Mouse (Mus musculus) hindbrain, embryonic 16.5 days (tissue): ENCODE measurements around the gene Vmn1r214. TPM values are rescaled to one million over a fixed set of nuclear protein-coding genes. Genes with fewer than 3 reads are reported as not detected.

Experiments
- ATAC-seq: fragments of 200-750 bp; cut with Nextera tagmentation; 2 replicates; pipeline ENCODE4 v1.8.0; 2017; ENCODE audit warnings: moderate TSS enrichment, moderate library complexity
- H3K27ac ChIP-seq: fragments of 300-500 bp; sonication (generic); 2 replicates; pipeline ENCODE4 v1.5.1; 2014; ENCODE audit warnings: low read depth, mild to moderate bottlenecking, control low read depth, low read length, moderate library complexity
- H3K27me3 ChIP-seq: fragments of 300-500 bp; sonication (generic); replicated peaks from 2 replicates; pipeline ENCODE4 v1.6.1; 2014; ENCODE audit warnings: low read length; ENCODE audit not compliant: control insufficient read depth, insufficient read depth
- H3K36me3 ChIP-seq: fragments of 300-500 bp; sonication (generic); 2 replicates; pipeline ENCODE4 v1.6.1; 2014; ENCODE audit warnings: mild to moderate bottlenecking, low read length, moderate library complexity, mixed read lengths; ENCODE audit not compliant: control insufficient read depth, insufficient read depth
- H3K4me1 ChIP-seq: fragments of 300-500 bp; sonication (generic); 2 replicates; pipeline ENCODE4 v1.6.1; 2014; ENCODE audit warnings: low read depth, low read length; ENCODE audit not compliant: control insufficient read depth, insufficient read depth
- H3K4me2 ChIP-seq: fragments of 300-500 bp; sonication (generic); 2 replicates; pipeline ENCODE4 v1.6.1; 2014; ENCODE audit warnings: mild to moderate bottlenecking, low read length, control low read depth, moderate library complexity
- H3K4me3 ChIP-seq: fragments of 300-500 bp; sonication (generic); 2 replicates; pipeline ENCODE4 v1.5.1; 2014; ENCODE audit warnings: mild to moderate bottlenecking, low read length, control low read depth, moderate library complexity
- H3K9ac ChIP-seq: fragments of 300-500 bp; sonication (generic); 2 replicates; pipeline ENCODE4 v1.6.1; 2014; ENCODE audit warnings: low read depth, mild to moderate bottlenecking, control low read depth, low read length, moderate library complexity
- H3K9me3 ChIP-seq: fragments of 300-500 bp; sonication (generic); 2 replicates; pipeline ENCODE4 v1.6.1; 2014; ENCODE audit warnings: mild to moderate bottlenecking, low read length, moderate library complexity; ENCODE audit not compliant: control insufficient read depth
- WGBS: fragments of 180-500 bp; shearing (Covaris S2); extraction: QIAGEN DNeasy Blood & Tissue Kit; methylation state at CpG from one replicate; pipeline ENCODE4 v1.1.7; 2014; 5-methylcytosine and 5-hydroxymethylcytosine counted together
- polyA plus RNA-seq: library from polyadenylated mRNA; unstranded; fragments of >200 nt; fragmentation: Nextera tagmentation; extraction: Ambion mirVana; gene quantifications from 2 replicates; pipeline ENCODE4 v1.2.1, GENCODE M21; 2015

The Vmn1r214 gene
- polyA plus RNA-seq, result not detected in 2 replicates

DNA sequence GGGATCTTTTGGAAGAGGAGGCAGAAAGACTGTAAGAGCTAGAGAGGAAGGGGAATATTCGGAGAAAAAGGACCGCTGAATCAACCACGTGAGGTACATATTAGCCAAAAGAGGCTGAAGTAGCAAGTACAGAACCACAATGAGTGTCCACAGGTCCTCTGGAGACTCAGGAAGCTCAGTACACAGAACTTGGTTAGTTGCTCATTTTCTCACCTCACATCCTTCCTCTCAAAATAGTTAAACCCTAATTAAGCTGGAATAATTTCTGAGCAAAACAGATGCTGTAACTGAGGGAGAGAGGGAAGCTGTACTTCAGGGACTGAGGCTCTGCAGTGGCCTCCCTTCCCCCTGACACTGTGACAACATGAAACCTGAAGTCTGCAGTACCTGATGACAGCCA lies at the start of gene Vmn1r214:
Gene Vmn1r214, plus strand, starts transcription at position 301 of the 400 bp plus-strand sequence.
- H3K9me3 ChIP-seq, result no peaks in the 10 kb centered on the region
- WGBS, result 93% methylated on average over 3 of the region's 3 CpGs
- H3K4me3 ChIP-seq, result no peak within 1 kb of the TSS
- H3K27me3 ChIP-seq, result no peaks in the 10 kb centered on the region
- no peaks in the 10 kb centered on the region for H3K36me3 ChIP-seq
- no peaks in the 10 kb centered on the region for H3K4me1 ChIP-seq
- no peak within 1 kb of the TSS for H3K9ac ChIP-seq
- no peak within 1 kb of the TSS for H3K4me2 ChIP-seq
- no peak for ATAC-seq
- no peak within 1 kb of the TSS for H3K27ac ChIP-seq

DNA sequence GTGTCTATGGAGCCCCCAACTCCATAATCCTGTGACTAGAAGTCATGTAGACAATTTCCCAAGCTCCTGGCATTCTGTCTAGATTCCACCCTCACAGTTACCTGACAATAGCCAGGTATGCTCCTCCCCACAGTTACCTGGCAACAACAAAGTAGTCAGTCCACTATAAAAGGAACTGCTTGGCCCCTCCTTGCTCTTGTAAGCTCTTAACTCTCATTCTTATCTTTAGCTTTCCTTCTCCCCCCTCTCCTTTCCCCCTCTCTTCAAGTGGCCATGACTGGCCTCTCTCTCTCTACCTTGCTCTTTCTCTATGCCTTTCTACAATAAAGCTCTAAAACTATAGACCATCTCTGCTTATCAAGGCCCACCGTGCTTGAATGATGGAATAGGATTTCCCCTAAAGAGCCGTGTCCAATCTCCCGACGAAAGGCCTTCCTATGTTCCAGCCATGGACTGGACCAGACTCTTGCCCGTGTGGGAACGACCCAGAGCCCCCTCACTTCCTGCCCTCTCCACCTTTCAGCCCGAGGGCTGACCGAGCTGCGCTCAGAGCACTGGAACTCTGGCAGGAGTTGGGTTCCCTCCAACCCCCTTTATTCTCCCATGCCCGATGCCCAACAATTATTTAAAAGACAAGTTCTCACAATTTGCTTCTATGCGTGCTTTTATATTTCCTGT lies 39.9 kb upstream of the Vmn1r214 start:
- Histone ChIP-seq H3K27me3 (no peaks in the 10 kb centered on the region), H3K9ac (no peak overlapping the region), H3K4me3 (no peak overlapping the region), H3K4me1 (no peaks in the 10 kb centered on the region), H3K36me3 (no peaks in the 10 kb centered on the region), H3K4me2 (no peak overlapping the region), H3K9me3 (no peaks in the 10 kb centered on the region), H3K27ac (no peak overlapping the region)
- WGBS, result 89% methylated on average over 11 of the region's 11 CpGs
- ATAC-seq, result no peak

DNA sequence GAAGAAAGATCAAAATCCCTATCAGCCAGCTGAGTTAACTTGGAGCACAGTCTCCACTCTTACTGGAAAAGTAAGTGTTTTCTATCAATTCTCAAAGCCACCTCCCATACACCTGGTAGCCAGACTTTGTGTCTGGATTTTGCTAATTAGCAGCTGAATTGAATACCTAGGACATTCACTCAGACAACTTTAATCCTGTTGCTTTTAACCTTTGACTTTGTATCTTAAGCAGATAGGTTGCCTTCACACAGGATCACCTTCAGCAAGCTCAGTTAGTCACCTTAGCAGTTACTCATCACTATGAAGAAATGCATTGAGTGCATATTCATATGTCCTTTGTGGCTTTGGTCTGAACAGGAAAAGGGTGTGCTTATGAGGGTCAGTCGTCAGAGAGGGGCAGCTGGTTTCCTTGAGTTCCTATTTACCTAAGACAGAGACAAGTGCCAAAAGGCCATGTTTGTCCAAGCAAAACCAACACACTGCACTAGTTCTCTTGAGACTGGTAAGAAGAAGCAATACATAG lies 38.0 kb upstream of the Vmn1r214 start:
- H3K9ac ChIP-seq, result no peak overlapping the region
- H3K4me2 ChIP-seq, result no peak overlapping the region
- H3K9me3 ChIP-seq, result no peaks in the 10 kb centered on the region
- whole genome bisulfite sequencing, result 49% methylated on average over 1 of the region's 1 CpGs
- H3K4me3 ChIP-seq, result no peak overlapping the region
- ATAC-seq, result no peak
- no peaks in the 10 kb centered on the region for H3K36me3 ChIP-seq
- H3K4me1 ChIP-seq, result no peaks in the 10 kb centered on the region
- H3K27ac ChIP-seq, result no peak overlapping the region
- no peaks in the 10 kb centered on the region for H3K27me3 ChIP-seq

DNA sequence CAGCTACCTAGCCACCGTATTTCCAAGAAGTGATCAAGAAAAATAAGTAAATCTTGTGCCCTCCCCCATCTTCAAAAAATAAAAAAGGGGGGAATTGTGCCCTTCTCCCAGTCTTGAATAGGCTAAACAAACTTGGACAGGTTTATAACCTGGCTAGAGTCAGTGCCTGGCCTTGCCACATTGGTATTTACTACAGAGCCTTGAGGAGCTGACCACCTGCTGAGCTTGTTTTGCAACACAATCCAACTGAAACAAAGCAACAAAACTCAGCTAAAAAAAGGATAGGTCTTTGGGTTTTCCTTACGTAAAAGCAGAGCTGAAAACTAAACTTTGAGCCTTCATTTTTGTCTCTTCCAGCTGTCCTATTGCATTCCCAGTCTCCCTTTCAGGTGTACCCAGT lies 37.5 kb upstream of the Vmn1r214 start:
- 50% methylated on average over 2 of the region's 2 CpGs for WGBS
- Histone ChIP-seq H3K4me3 (no peak overlapping the region), H3K9me3 (no peaks in the 10 kb centered on the region; the same call in 1 of the 2 replicates), H3K4me1 (no peaks in the 10 kb centered on the region), H3K27ac (no peak overlapping the region), H3K9ac (no peak overlapping the region), H3K36me3 (no peaks in the 10 kb centered on the region), H3K27me3 (no peaks in the 10 kb centered on the region), H3K4me2 (no peak overlapping the region)
- ATAC-seq, result no peak

DNA sequence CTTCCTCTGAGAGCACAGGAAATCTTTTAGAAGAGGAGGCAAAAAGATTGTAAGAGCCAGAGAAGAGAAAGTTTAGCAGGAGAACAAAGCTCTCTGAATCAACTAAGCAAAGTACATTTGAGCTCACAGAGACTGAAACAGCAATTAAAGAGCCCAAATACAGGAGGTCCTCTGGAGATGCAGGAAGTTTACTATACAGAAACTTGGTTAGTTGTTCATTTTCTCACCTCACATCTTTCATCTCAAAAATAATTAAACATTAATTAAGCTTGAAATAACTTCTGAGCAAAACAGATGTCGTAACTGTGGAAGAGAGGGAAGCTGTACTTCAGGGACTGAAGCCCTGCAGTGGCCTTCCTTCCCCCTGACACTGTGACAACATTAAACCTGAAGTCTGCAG lies 22.9 kb upstream of the Vmn1r214 start, which contains the start of gene Vmn1r213:
Gene Vmn1r213, plus strand, starts transcription at position 301 of the 400 bp plus-strand sequence.
- ATAC-seq, result no peak
- no peak within 1 kb of the TSS for H3K9ac ChIP-seq
- H3K4me2 ChIP-seq, result no peak within 1 kb of the TSS
- no peaks in the 10 kb centered on the region for H3K27me3 ChIP-seq
- no peaks in the 10 kb centered on the region for H3K36me3 ChIP-seq
- H3K9me3 ChIP-seq, result no peaks in the 10 kb centered on the region
- H3K4me1 ChIP-seq, result no peaks in the 10 kb centered on the region
- no peak within 1 kb of the TSS for H3K27ac ChIP-seq
- no peak within 1 kb of the TSS for H3K4me3 ChIP-seq
- 86% methylated on average over 1 of the region's 1 CpGs for WGBS

DNA sequence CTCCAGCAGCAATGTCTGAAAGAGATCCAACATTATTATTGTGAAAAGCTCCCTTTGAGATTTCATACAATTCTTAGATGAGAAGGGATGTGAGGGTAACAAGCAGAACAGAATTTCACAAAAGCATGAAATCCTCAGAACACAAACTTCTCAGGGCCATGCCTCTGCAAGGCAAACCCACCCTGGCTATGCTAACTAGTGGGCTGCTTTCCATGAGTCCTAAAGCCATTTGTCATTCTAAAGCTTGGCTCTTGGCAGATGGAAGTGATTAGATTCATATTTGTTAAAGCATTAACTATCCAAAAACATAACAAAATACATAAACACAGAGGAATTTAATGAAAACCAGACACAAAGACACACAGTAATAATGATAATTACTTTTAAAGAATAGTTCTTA lies 12.1 kb upstream of the Vmn1r214 start:
- ATAC-seq, result no peak
- Histone ChIP-seq H3K9me3 (no peaks in the 10 kb centered on the region), H3K36me3 (no peaks in the 10 kb centered on the region), H3K27me3 (no peaks in the 10 kb centered on the region), H3K27ac (no peak overlapping the region), H3K4me3 (no peak overlapping the region), H3K4me1 (no peaks in the 10 kb centered on the region), H3K4me2 (no peak overlapping the region), H3K9ac (no peak overlapping the region)

DNA sequence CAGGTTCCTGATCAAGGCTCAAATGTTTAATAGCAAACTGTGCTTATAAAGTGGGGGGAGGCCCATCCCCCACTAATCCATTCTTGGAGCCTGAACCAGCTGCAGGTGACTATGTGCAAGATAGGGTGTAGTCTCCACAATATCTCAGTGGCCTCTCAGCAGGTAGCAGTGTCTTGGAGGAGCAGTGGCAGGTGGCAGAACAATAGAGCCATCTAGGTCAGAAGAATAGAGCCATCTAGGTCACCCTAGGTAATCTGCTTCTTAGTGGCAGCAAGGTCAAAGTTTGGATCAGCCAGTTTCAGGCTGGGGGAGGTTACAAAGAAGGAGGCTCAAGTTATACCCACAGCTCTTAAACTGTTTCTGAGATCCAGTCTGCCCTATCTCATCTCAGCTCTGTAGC lies 5.4 kb upstream of the Vmn1r214 start:
- Histone ChIP-seq H3K27me3 (no peaks in the 10 kb centered on the region), H3K36me3 (no peaks in the 10 kb centered on the region), H3K9me3 (no peaks in the 10 kb centered on the region), H3K9ac (no peak overlapping the region), H3K4me2 (no peak overlapping the region), H3K4me1 (no peaks in the 10 kb centered on the region), H3K4me3 (no peak overlapping the region), H3K27ac (no peak overlapping the region)
- ATAC-seq, result no peak

DNA sequence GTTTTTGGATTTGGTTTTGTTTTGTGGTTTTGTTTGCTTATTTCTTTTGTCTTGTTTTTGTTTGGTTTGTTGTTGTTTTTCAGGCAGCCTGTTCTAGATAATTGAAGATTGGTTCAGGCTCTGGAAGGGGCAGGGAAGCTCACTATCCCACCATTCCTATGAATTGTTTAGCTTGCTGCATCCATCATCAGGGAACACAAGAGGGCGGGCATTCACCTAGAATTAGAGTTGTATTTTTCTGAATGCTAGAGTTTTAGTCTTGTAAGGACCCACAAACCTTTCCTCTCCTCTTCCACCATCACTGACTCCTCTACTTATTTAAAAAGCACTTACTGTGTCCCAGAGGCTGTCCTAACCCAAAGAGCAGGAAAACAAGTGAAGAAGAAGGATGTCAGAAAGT lies 27.6 kb downstream of the Vmn1r214 start:
- no peak for ATAC-seq
- Histone ChIP-seq H3K27ac (no peak overlapping the region), H3K9ac (no peak overlapping the region), H3K27me3 (no peaks in the 10 kb centered on the region), H3K4me3 (no peak overlapping the region), H3K9me3 (no peaks in the 10 kb centered on the region), H3K4me1 (no peaks in the 10 kb centered on the region), H3K4me2 (no peak overlapping the region), H3K36me3 (no peaks in the 10 kb centered on the region)
- 47% methylated on average over 1 of the region's 1 CpGs for WGBS

DNA sequence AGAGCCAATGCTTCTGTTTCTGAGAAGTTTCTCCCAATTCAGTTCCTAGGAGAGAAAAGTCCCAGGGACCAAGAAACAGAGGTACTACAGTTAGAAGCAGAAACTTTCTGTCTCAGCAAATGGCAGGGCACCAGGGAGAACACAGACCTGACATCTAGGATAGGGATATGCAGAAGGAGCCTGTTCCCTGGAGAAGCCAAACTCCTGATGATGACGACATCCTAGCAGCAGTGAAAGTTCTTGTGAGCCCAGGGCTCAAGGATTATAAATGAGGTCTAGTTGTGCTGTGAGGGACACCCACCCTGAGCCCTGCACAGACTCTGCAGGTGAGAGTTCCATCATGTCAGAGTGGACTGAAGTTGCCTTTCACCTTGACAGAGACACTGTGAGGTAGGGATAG lies 37.5 kb downstream of the Vmn1r214 start, which contains the start of gene Vmn1r215:
Gene Vmn1r215, plus strand, starts transcription at position 301 of the 400 bp plus-strand sequence.
- Histone ChIP-seq H3K9me3 (no peaks in the 10 kb centered on the region), H3K4me2 (no peak within 1 kb of the TSS), H3K27ac (no peak within 1 kb of the TSS), H3K4me3 (no peak within 1 kb of the TSS), H3K4me1 (no peaks in the 10 kb centered on the region), H3K9ac (no peak within 1 kb of the TSS), H3K27me3 (no peaks in the 10 kb centered on the region), H3K36me3 (no peaks in the 10 kb centered on the region)
- WGBS, result 71% methylated on average over 1 of the region's 1 CpGs
- ATAC-seq, result no peak
